Mouse (Mus musculus): ENCODE data around the gene Gm6367. TPM values are rescaled to one million over a fixed set of nuclear protein-coding genes. Genes with fewer than 3 reads are reported as not detected.
"Not testable (repeated sequence)": the region's sequence is repeated elsewhere in the genome, so short reads cannot be mapped to it uniquely, and the experiment has no call there.

Gm6367 gene
- polyA plus RNA-seq (2014; fragmentation: Nextera tagmentation; extraction: Ambion mirVana), result not detected in 2 replicates

DNA sequence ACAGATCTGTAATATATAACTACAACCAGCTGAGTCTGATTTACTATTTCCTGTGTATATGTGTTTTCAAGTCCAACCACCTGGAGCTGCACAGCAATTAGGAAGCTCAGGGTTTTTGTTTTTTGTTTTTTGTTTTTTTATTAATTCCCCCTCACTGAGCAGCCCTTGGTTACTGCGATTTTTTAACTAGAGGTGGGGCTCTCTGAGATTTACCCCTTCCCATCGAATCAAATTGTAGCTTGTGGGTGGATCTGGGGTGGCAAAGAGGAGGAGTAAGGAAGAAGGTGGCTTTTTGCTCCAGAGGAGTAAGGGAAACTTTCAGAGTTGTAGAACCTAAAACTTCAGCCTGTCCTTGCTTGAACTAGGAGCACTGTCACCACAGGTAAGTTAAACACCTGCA is at the start of gene Gm6367:
Gene Gm6367, plus strand, starts transcription at position 301 of the 400 bp plus-strand sequence.
- not testable (repeated sequence) for H3K9ac ChIP-seq (ENCODE audit: low read length); ATAC-seq (ENCODE audit: insufficient read depth, low FRiP score, low TSS enrichment); H3K27me3 ChIP-seq (ENCODE audit: control insufficient read depth, insufficient read depth, low read length); H3K4me3 ChIP-seq (ENCODE audit: low read depth, low read length); H3K27ac ChIP-seq (ENCODE audit: low read depth, low read length); H3K36me3 ChIP-seq (ENCODE audit: control insufficient read depth, insufficient read depth, low read length); H3K9me3 ChIP-seq (ENCODE audit: control insufficient read depth, low read length); H3K4me2 ChIP-seq (ENCODE audit: low read depth); H3K4me1 ChIP-seq (ENCODE audit: control insufficient read depth, insufficient read depth, low read length); DNase-seq (ENCODE audit: low spot score)
- no CpG with 5 or more reads among the region's 2 CpGs for WGBS

Other genes starting within 250 kb of the Gm6367 start
- gene Gm3183, start 123.2 kb upstream of the Gm6367 start, polyA plus RNA-seq (2014; fragmentation: Nextera tagmentation; extraction: Ambion mirVana), result not detected in 2 replicates
- gene Gm7942, start 118.3 kb downstream of the Gm6367 start, polyA plus RNA-seq (2014; fragmentation: Nextera tagmentation; extraction: Ambion mirVana), result not detected in 2 replicates
- not detected in 2 replicates for gene Gm16513, start 194.0 kb downstream of the Gm6367 start, polyA plus RNA-seq (2014; fragmentation: Nextera tagmentation; extraction: Ambion mirVana)